Mouse (Mus musculus): ENCODE results near the gene Ccdc85b. TPM values are rescaled to one million over a fixed set of nuclear protein-coding genes. Genes with fewer than 3 reads are reported as not detected.

Ccdc85b gene
- polyA plus RNA-seq (2014; fragmentation: Illumina TruSeq; extraction: RNeasy Lipid Tissue Mini Kit (QIAGEN cat#74804); ENCODE audit: low read depth, low replicate concordance), result 7.1 TPM

GRCm38 (mm10) chr19:5457746-5458442 is at the start of gene Ccdc85b:
TSS of gene Ccdc85b (minus strand) at chr19:5457894.

GRCm38 (mm10) chr19:5503687-5504086 is 46.0 kb upstream of the Ccdc85b start, which contains the start of gene 1700020D05Rik:
TSS of gene 1700020D05Rik (minus strand) at chr19:5503787.

GRCm38 (mm10) chr19:5490313-5490897 is 32.7 kb upstream of the Ccdc85b start, which contains the start of gene Cfl1:
TSS of gene Cfl1 (plus strand) at chr19:5490455.

GRCm38 (mm10) chr19:5487768-5488550 is 30.3 kb upstream of the Ccdc85b start, which contains the start of gene Mus81:
TSS of gene Mus81 (minus strand) at chr19:5488402.

GRCm38 (mm10) chr19:5473720-5474119 is 16.0 kb upstream of the Ccdc85b start, which contains the start of gene Efemp2:
TSS of gene Efemp2 (plus strand) at chr19:5473954.

GRCm38 (mm10) chr19:5468374-5468773 is 10.7 kb upstream of the Ccdc85b start, which contains the start of gene Ctsw:
TSS of gene Ctsw (minus strand) at chr19:5468507.

GRCm38 (mm10) chr19:5460465-5460911 is 2.8 kb upstream of the Ccdc85b start, which contains the start of gene Fibp:
TSS of gene Fibp (plus strand) at chr19:5460615.

GRCm38 (mm10) chr19:5447515-5448353 is 10.0 kb downstream of the Ccdc85b start, which contains the start of gene Fosl1:
TSS of gene Fosl1 (plus strand) at chr19:5447547.

GRCm38 (mm10) chr19:5424782-5425741 is 32.6 kb downstream of the Ccdc85b start, which contains the start of the genes Drap1 and AI837181:
TSS of gene Drap1 (minus strand) at chr19:5424979.
TSS of gene AI837181 (plus strand) at chr19:5425144.

Other genes starting within 250 kb of the Ccdc85b start
- 21.5 TPM for gene Pacs1, start 184.8 kb downstream of the Ccdc85b start, polyA plus RNA-seq (2014; fragmentation: Illumina TruSeq; extraction: RNeasy Lipid Tissue Mini Kit (QIAGEN cat#74804); ENCODE audit: low read depth, low replicate concordance)
- 105 TPM for gene Sf3b2, start 162.4 kb downstream of the Ccdc85b start, polyA plus RNA-seq (2014; fragmentation: Illumina TruSeq; extraction: RNeasy Lipid Tissue Mini Kit (QIAGEN cat#74804); ENCODE audit: low read depth, low replicate concordance)
- gene Gal3st3, start 159.6 kb downstream of the Ccdc85b start, polyA plus RNA-seq (2014; fragmentation: Illumina TruSeq; extraction: RNeasy Lipid Tissue Mini Kit (QIAGEN cat#74804); ENCODE audit: low read depth, low replicate concordance), result 0.60 TPM
- 2.0 TPM for gene Catsper1, start 122.2 kb downstream of the Ccdc85b start, polyA plus RNA-seq (2014; fragmentation: Illumina TruSeq; extraction: RNeasy Lipid Tissue Mini Kit (QIAGEN cat#74804); ENCODE audit: low read depth, low replicate concordance)
- 11.8 TPM for gene Cst6, start 108.3 kb downstream of the Ccdc85b start, polyA plus RNA-seq (2014; fragmentation: Illumina TruSeq; extraction: RNeasy Lipid Tissue Mini Kit (QIAGEN cat#74804); ENCODE audit: low read depth, low replicate concordance)
- 22.2 TPM for gene Eif1ad, start 91.2 kb downstream of the Ccdc85b start, polyA plus RNA-seq (2014; fragmentation: Illumina TruSeq; extraction: RNeasy Lipid Tissue Mini Kit (QIAGEN cat#74804); ENCODE audit: low read depth, low replicate concordance)
- gene Banf1, start 90.7 kb downstream of the Ccdc85b start, polyA plus RNA-seq (2014; fragmentation: Illumina TruSeq; extraction: RNeasy Lipid Tissue Mini Kit (QIAGEN cat#74804); ENCODE audit: low read depth, low replicate concordance), result 85.8 TPM
- 49.0 TPM for gene Sart1, start 69.2 kb downstream of the Ccdc85b start, polyA plus RNA-seq (2014; fragmentation: Illumina TruSeq; extraction: RNeasy Lipid Tissue Mini Kit (QIAGEN cat#74804); ENCODE audit: low read depth, low replicate concordance)
- 4.2 TPM for gene Tsga10ip, start 55.4 kb downstream of the Ccdc85b start, polyA plus RNA-seq (2014; fragmentation: Illumina TruSeq; extraction: RNeasy Lipid Tissue Mini Kit (QIAGEN cat#74804); ENCODE audit: low read depth, low replicate concordance)
- gene Drap1, start 32.9 kb downstream of the Ccdc85b start, polyA plus RNA-seq (2014; fragmentation: Illumina TruSeq; extraction: RNeasy Lipid Tissue Mini Kit (QIAGEN cat#74804); ENCODE audit: low read depth, low replicate concordance), result 252 TPM
- 45.5 TPM for gene AI837181, start 32.8 kb downstream of the Ccdc85b start, polyA plus RNA-seq (2014; fragmentation: Illumina TruSeq; extraction: RNeasy Lipid Tissue Mini Kit (QIAGEN cat#74804); ENCODE audit: low read depth, low replicate concordance)
- gene Fosl1, start 10.3 kb downstream of the Ccdc85b start, polyA plus RNA-seq (2014; fragmentation: Illumina TruSeq; extraction: RNeasy Lipid Tissue Mini Kit (QIAGEN cat#74804); ENCODE audit: low read depth, low replicate concordance), result 0.51 TPM
- gene Fibp, start 2.7 kb upstream of the Ccdc85b start, polyA plus RNA-seq (2014; fragmentation: Illumina TruSeq; extraction: RNeasy Lipid Tissue Mini Kit (QIAGEN cat#74804); ENCODE audit: low read depth, low replicate concordance), result 53.3 TPM
- 1.5 TPM for gene Ctsw, start 10.6 kb upstream of the Ccdc85b start, polyA plus RNA-seq (2014; fragmentation: Illumina TruSeq; extraction: RNeasy Lipid Tissue Mini Kit (QIAGEN cat#74804); ENCODE audit: low read depth, low replicate concordance)
- 41.4 TPM for gene Efemp2, start 16.1 kb upstream of the Ccdc85b start, polyA plus RNA-seq (2014; fragmentation: Illumina TruSeq; extraction: RNeasy Lipid Tissue Mini Kit (QIAGEN cat#74804); ENCODE audit: low read depth, low replicate concordance)
- 45.1 TPM for gene Mus81, start 30.5 kb upstream of the Ccdc85b start, polyA plus RNA-seq (2014; fragmentation: Illumina TruSeq; extraction: RNeasy Lipid Tissue Mini Kit (QIAGEN cat#74804); ENCODE audit: low read depth, low replicate concordance)
- 533 TPM for gene Cfl1, start 32.6 kb upstream of the Ccdc85b start, polyA plus RNA-seq (2014; fragmentation: Illumina TruSeq; extraction: RNeasy Lipid Tissue Mini Kit (QIAGEN cat#74804); ENCODE audit: low read depth, low replicate concordance)
- gene 1700020D05Rik, start 45.9 kb upstream of the Ccdc85b start, polyA plus RNA-seq (2014; fragmentation: Illumina TruSeq; extraction: RNeasy Lipid Tissue Mini Kit (QIAGEN cat#74804); ENCODE audit: low read depth, low replicate concordance), result 6.2 TPM
- gene Snx32, start 52.6 kb upstream of the Ccdc85b start, polyA plus RNA-seq (2014; fragmentation: Illumina TruSeq; extraction: RNeasy Lipid Tissue Mini Kit (QIAGEN cat#74804); ENCODE audit: low read depth, low replicate concordance), result 18.9 TPM
- 2.1 TPM for gene Ovol1, start 102.8 kb upstream of the Ccdc85b start, polyA plus RNA-seq (2014; fragmentation: Illumina TruSeq; extraction: RNeasy Lipid Tissue Mini Kit (QIAGEN cat#74804); ENCODE audit: low read depth, low replicate concordance)
- 5.9 TPM for gene Ap5b1, start 110.1 kb upstream of the Ccdc85b start, polyA plus RNA-seq (2014; fragmentation: Illumina TruSeq; extraction: RNeasy Lipid Tissue Mini Kit (QIAGEN cat#74804); ENCODE audit: low read depth, low replicate concordance)
- 47.8 TPM for gene Rnaseh2c, start 144.0 kb upstream of the Ccdc85b start, polyA plus RNA-seq (2014; fragmentation: Illumina TruSeq; extraction: RNeasy Lipid Tissue Mini Kit (QIAGEN cat#74804); ENCODE audit: low read depth, low replicate concordance)
- 43.1 TPM for gene Kat5, start 152.3 kb upstream of the Ccdc85b start, polyA plus RNA-seq (2014; fragmentation: Illumina TruSeq; extraction: RNeasy Lipid Tissue Mini Kit (QIAGEN cat#74804); ENCODE audit: low read depth, low replicate concordance)
- 47.9 TPM for gene Rela, start 179.6 kb upstream of the Ccdc85b start, polyA plus RNA-seq (2014; fragmentation: Illumina TruSeq; extraction: RNeasy Lipid Tissue Mini Kit (QIAGEN cat#74804); ENCODE audit: low read depth, low replicate concordance)
- 23.3 TPM for gene Sipa1, start 205.8 kb upstream of the Ccdc85b start, polyA plus RNA-seq (2014; fragmentation: Illumina TruSeq; extraction: RNeasy Lipid Tissue Mini Kit (QIAGEN cat#74804); ENCODE audit: low read depth, low replicate concordance)
- gene Map3k11, start 230.8 kb upstream of the Ccdc85b start, polyA plus RNA-seq (2014; fragmentation: Illumina TruSeq; extraction: RNeasy Lipid Tissue Mini Kit (QIAGEN cat#74804); ENCODE audit: low read depth, low replicate concordance), result 28.7 TPM
- 48.3 TPM for gene Pcnx3, start 231.0 kb upstream of the Ccdc85b start, polyA plus RNA-seq (2014; fragmentation: Illumina TruSeq; extraction: RNeasy Lipid Tissue Mini Kit (QIAGEN cat#74804); ENCODE audit: low read depth, low replicate concordance)
- 0.48 TPM for gene Kcnk7, start 246.5 kb upstream of the Ccdc85b start, polyA plus RNA-seq (2014; fragmentation: Illumina TruSeq; extraction: RNeasy Lipid Tissue Mini Kit (QIAGEN cat#74804); ENCODE audit: low read depth, low replicate concordance)